Mouse (Mus musculus): ENCODE results near the gene Sorcs1. TPM values are rescaled to one million over a fixed set of nuclear protein-coding genes. Genes with fewer than 3 reads are reported as not detected.

Sorcs1 gene
- polyA plus RNA-seq, 1 experiment = 18.2 TPM

- TF ChIP-seq CTCF (IDR thresholded peaks at IDR 0.05; ENCODE audit: borderline replicate concordance, extremely low read depth, insufficient read depth, insufficient read length) = no peak
- no peak for TF ChIP-seq POLR2A (IDR thresholded peaks at IDR 0.05; ENCODE audit: borderline replicate concordance, extremely low read depth, insufficient read depth, insufficient read length, poor library complexity, severe bottlenecking)
- peak; percentile 61 for DNase-seq (ENCODE audit: low read depth)
These were observed 572.4 kb downstream of the Sorcs1 start for GRCm38 (mm10) chr19:50105842-50106585.

Measured in brain, embryonic 14.5 days (tissue).